In genomic region chr9:122729500-122729899, GRCm38 (mm10) we compare ENCODE assay signal across 9 mouse cellular contexts. TPM values are rescaled to one million over a fixed set of nuclear protein-coding genes. Genes with fewer than 3 reads are reported as not detected.
DNase-seq lines count a peak whose midpoint lies in the region; ATAC-seq and TF ChIP-seq lines count a peak whose summit lies in the region.
"Had no signal": no experiment of that assay in that cellular context is flagged by ENCODE, and none has a peak within 500 bp of the region (broad histone marks: within the 10 kb centered on the region; RNA-seq: fewer than 3 reads in every experiment).

No protein-coding gene starts in this region.

- no peak overlapping the region for H3K9ac ChIP-seq in heart, embryonic 11.5 days (ENCODE audit: low read depth, low read length)
- H3K9ac ChIP-seq in heart, postnatal 0 days (replicated peaks; ENCODE audit: low read depth, low read length): no peak overlapping the region
- H3K9ac ChIP-seq: liver, embryonic 13.5 days had no signal

- H3K4me1 ChIP-seq in heart, embryonic 11.5 days (ENCODE audit: control insufficient read depth, insufficient read depth, low read length): no peaks in the 10 kb centered on the region
- H3K4me1 ChIP-seq in heart, postnatal 0 days (ENCODE audit: control insufficient read depth, insufficient read depth): no peaks in the 10 kb centered on the region
- H3K4me1 ChIP-seq: liver, embryonic 13.5 days had no signal

- DNase-seq in heart, adult 18-20 months: peak; percentile 34 to 51
- peak; percentile 38 for DNase-seq in Muller cell, postnatal 12 days (ENCODE audit: inconsistent ontology term)
- peak; percentile 51 to 68 for DNase-seq in cerebellum, postnatal 25 days
- DNase-seq in heart, postnatal 0 days (ENCODE audit: low spot score): peak; percentile 76
- DNase-seq in layer of hippocampus, adult 11-12 months (ENCODE audit: low spot score): peak; percentile 53
- peak; percentile 50 for DNase-seq in lung, postnatal 25 days (ENCODE audit: low spot score)
- DNase-seq in right cerebral cortex, postnatal 25 days: peak; percentile 54
- DNase-seq: liver, embryonic 13.5 days had no signal

- no peak overlapping the region for H3K4me2 ChIP-seq in heart, embryonic 11.5 days
- H3K4me2 ChIP-seq in heart, postnatal 0 days (ENCODE audit: low read depth, low read length): no peak overlapping the region
- H3K4me2 ChIP-seq: liver, embryonic 13.5 days had no signal

- peak; percentile 75 for TF ChIP-seq CTCF in heart, postnatal 0 days (IDR thresholded peaks at IDR 0.05; ENCODE audit: low read depth)

- H3K27ac ChIP-seq in heart, embryonic 11.5 days (ENCODE audit: low read depth, low read length): no peak overlapping the region
- H3K27ac ChIP-seq in heart, postnatal 0 days (ENCODE audit: low read depth): no peak overlapping the region
- H3K27ac ChIP-seq: liver, embryonic 13.5 days had no signal

- WGBS in heart, embryonic 11.5 days (ENCODE audit: insufficient replicate concordance): 19% methylated on average over 10 of the region's 10 CpGs
- WGBS in heart, postnatal 0 days: 16% methylated on average over 10 of the region's 10 CpGs

- TF ChIP-seq EP300 in heart, postnatal 0 days (IDR thresholded peaks at IDR 0.05; ENCODE audit: low read depth): no peak

- H3K9me3 ChIP-seq in heart, embryonic 11.5 days (replicated peaks; ENCODE audit: control insufficient read depth, low read length): no peaks in the 10 kb centered on the region
- 0 out of 2 replicates have a peak, but pooled peaks cover 4% of the 10 kb centered on the region for H3K9me3 ChIP-seq in heart, postnatal 0 days (replicated peaks; ENCODE audit: control insufficient read depth, low read length)
- H3K9me3 ChIP-seq: liver, embryonic 13.5 days had no signal

- no peaks in the 10 kb centered on the region for H3K36me3 ChIP-seq in heart, embryonic 11.5 days (ENCODE audit: control insufficient read depth, insufficient read depth, low read length)
- no peaks in the 10 kb centered on the region for H3K36me3 ChIP-seq in heart, postnatal 0 days (replicated peaks; ENCODE audit: control insufficient read depth, insufficient read depth, low read length)
- H3K36me3 ChIP-seq: liver, embryonic 13.5 days had no signal

- H3K4me3 ChIP-seq in heart, embryonic 11.5 days (ENCODE audit: low read depth, low read length): no peak overlapping the region
- no peak overlapping the region for H3K4me3 ChIP-seq in heart, postnatal 0 days (ENCODE audit: low read depth, low read length)
- H3K4me3 ChIP-seq: liver, embryonic 13.5 days had no signal

- H3K27me3 ChIP-seq in heart, embryonic 11.5 days (ENCODE audit: control insufficient read depth, insufficient read depth, low read length): peaks cover 15% of the 10 kb centered on the region; the same call in 1 of the 2 replicates
- H3K27me3 ChIP-seq in heart, postnatal 0 days (ENCODE audit: control insufficient read depth, insufficient read depth, low read length): peaks cover 21% of the 10 kb centered on the region; the same call in 1 of the 2 replicates

- ATAC-seq in heart, embryonic 11.5 days (replicated peaks; ENCODE audit: insufficient number of reproducible peaks, low FRiP score, low TSS enrichment): no peak
- ATAC-seq in heart, postnatal 0 days (ENCODE audit: insufficient read depth, low read depth): no peak

RNA-seq across cellular contexts. Expression of gene Topaz1, which starts 17.6 kb away (rescaled TPM):
- total RNA-seq in heart, adult 18-20 months (2021): not detected
- polyA plus RNA-seq in heart, embryonic 11.5 days (2014; fragmentation: Nextera tagmentation; extraction: Ambion mirVana): 0.10 TPM in 1 of 2 replicates, not detected in the other
- not detected in 2 replicates for total RNA-seq in heart, postnatal 0 days (2014; rRNA removed; ENCODE audit: low replicate concordance)
- not detected in 2 replicates for polyA plus RNA-seq in heart, postnatal 0 days (2015; fragmentation: Nextera tagmentation; extraction: Ambion mirVana)
- polyA plus RNA-seq: liver, embryonic 13.5 days had no signal
